Mouse (Mus musculus): ENCODE measurements around the gene Slk.

DNA sequence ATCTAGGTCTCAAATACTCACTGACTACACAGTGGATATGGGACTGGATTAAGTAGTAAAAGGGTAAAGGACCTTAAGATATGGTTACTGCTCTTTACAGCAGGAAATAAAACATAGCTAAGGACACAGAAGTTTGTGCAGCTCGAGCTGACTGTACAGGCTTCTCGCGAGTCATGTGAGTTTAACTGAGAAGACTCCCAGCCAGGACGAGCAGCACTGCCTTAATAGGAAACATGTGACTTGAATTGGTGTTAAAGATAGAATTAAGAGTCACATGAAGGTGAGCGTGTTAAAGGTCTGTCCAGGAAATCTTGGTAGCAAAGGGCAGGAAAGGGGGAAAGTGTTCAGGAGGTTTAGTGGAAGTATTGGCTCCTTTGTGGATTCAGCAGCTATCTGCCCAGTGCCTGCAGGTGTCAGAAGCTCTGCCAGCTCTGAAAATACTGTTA, 17.5 kb upstream of the Slk start:
- TF ChIP-seq POLR2A (IDR thresholded peaks at IDR 0.05; ENCODE audit: borderline replicate concordance, low read depth, low read length) (no peak), CTCF (IDR thresholded peaks at IDR 0.05; ENCODE audit: low read depth, low read length) (no peak)
